Mouse (Mus musculus): ENCODE measurements around the gene Olfr1471. TPM values are rescaled to one million over a fixed set of nuclear protein-coding genes. Genes with fewer than 3 reads are reported as not detected.
"Not testable (repeated sequence)": the region's sequence is repeated elsewhere in the genome, so short reads cannot be mapped to it uniquely, and the experiment has no call there.

Olfr1471 gene
- total RNA-seq (2021), result not detected
- long read RNA-seq, experiment 1, result 0 reads
- long read RNA-seq, experiment 2, result 0 reads

GRCm38 (mm10) chr19:13443109-13443508 lies at the start of gene Olfr1471:
Gene Olfr1471, plus strand, starts transcription at chr19:13443409.
- not testable (repeated sequence) for DNase-seq (ENCODE audit: low spot score in 2 of 2)

DNA sequence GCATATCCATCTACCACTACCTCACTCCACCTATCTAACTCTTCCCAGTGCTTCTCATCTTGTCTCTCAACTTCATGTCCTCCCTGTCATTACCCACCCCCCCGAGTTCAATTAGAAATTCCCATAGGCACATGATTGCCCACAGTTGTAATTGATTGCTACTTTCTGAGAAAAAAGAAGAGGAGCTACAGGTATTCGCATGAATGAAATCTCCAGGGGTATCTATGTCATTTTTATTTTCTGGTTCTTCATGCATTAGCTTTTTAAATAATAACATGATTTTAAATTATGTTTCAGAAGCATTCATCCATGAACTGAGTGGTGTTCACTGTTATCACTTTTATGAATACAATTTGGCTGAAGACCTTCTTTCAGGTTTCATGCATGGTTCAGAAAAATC lies 35.7 kb upstream of the Olfr1471 start, which contains the start of gene Olfr1469:
Gene Olfr1469, plus strand, starts transcription at position 301 of the 400 bp plus-strand sequence.
- no peak for DNase-seq (ENCODE audit: low spot score in 2 of 2)

- no peak for DNase-seq (ENCODE audit: low spot score in 2 of 2)
Measured at GRCm38 (mm10) chr19:13455986-13456385, 12.8 kb downstream of the Olfr1471 start, which contains the start of gene Olfr1472. Gene Olfr1472, minus strand, starts transcription at chr19:13456086.

DNA sequence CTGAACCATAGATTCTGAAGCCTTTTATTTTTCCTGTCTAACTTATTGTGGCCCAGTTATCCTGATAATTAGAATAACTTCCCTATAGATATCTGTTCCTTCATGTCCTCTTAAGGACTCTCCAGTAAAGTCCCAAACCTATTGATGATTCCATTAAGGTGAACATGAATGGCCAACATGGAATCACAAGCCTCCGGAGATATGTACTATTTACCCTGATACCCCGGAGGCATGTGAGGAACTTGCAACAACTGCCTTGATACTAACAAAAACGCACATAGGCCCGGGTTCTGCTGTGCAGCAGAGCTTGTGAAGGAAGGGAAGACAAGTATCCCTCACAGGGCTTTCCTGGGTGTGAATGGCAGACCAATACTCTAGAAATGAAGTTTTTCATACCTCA lies 26.1 kb downstream of the Olfr1471 start, which contains the start of gene Olfr1474:
Gene Olfr1474, plus strand, starts transcription at position 301 of the 400 bp plus-strand sequence.
- not testable (repeated sequence) for DNase-seq (ENCODE audit: low spot score in 2 of 2)

DNA sequence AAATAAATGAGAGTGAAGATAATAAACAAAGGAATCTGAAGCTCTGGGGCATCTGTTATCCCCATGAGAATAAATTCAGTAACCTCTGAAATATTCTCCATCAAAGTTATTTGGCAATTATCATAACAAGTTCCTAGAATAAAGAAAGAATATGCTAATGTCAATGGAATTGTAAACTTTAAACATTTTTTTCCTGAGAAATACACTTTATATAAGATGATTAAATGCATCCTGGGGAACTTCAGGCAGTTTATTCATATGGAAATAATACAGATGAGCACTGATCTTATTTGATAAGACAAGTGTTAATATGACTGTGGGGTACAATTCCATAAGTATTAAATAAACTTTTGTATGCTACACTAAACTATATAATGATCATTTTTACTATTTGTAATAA lies 36.9 kb downstream of the Olfr1471 start, which contains the start of gene Olfr1475:
Gene Olfr1475, minus strand, starts transcription at position 101 of the 400 bp plus-strand sequence.
- DNase-seq (ENCODE audit: low spot score in 2 of 2), result no peak

DNA sequence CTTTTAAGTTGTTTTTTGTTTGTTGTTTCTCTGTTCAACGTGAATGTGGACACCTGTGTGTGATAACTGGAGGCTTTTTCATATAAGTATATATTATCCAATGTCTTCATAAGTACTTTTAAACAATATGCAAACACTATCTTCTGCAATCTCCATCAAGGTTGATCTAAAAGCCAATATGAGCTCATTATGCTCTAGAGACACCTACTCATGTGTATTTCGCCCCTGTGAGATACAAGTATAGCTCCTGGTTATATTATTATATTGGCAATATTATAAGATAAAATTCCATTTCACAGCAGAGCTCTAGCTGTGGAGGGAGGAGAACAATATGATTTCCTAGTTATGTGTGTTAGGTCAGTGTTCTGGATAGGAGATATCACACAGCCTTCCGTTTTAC lies 57.0 kb downstream of the Olfr1471 start, which contains the start of gene Olfr1477:
Gene Olfr1477, plus strand, starts transcription at position 301 of the 400 bp plus-strand sequence.
- DNase-seq (ENCODE audit: low spot score in 2 of 2), result no peak

Other genes starting within 250 kb of the Olfr1471 start
- not detected for gene Olfr1463, start 212.1 kb upstream of the Olfr1471 start, total RNA-seq (2021)
- not detected for gene Olfr1465, start 127.9 kb upstream of the Olfr1471 start, total RNA-seq (2021)
- gene Olfr1466, start 104.5 kb upstream of the Olfr1471 start, total RNA-seq (2021), result not detected
- not detected for gene Olfr1467, start 81.2 kb upstream of the Olfr1471 start, total RNA-seq (2021)
- gene Olfr1469, start 35.6 kb upstream of the Olfr1471 start, total RNA-seq (2021), result not detected
- not detected for gene Olfr1472, start 12.7 kb downstream of the Olfr1471 start, total RNA-seq (2021)
- gene Olfr1474, start 26.2 kb downstream of the Olfr1471 start, total RNA-seq (2021), result not detected
- not detected for gene Olfr1475, start 36.8 kb downstream of the Olfr1471 start, total RNA-seq (2021)
- not detected for gene Olfr1477, start 57.1 kb downstream of the Olfr1471 start, total RNA-seq (2021)
- gene Olfr1480, start 84.5 kb downstream of the Olfr1471 start, total RNA-seq (2021), result not detected
- not detected for gene Olfr1484, start 140.1 kb downstream of the Olfr1471 start, total RNA-seq (2021)
- not detected for gene Olfr1487, start 174.0 kb downstream of the Olfr1471 start, total RNA-seq (2021)
- not detected for gene Olfr1489, start 188.2 kb downstream of the Olfr1471 start, total RNA-seq (2021)
- gene Olfr1490, start 207.7 kb downstream of the Olfr1471 start, total RNA-seq (2021), result not detected